Mouse (Mus musculus) liver, adult 2 months (tissue): ENCODE measurements around the gene Mon2.

Experiments
- CTCF ChIP-seq: fragments of 200-500 bp; IDR thresholded peaks from 2 replicates; pipeline ENCODE4 v1.5.1; 2011; ENCODE audit warnings: low read depth, low read length, control low read depth
- POLR2A ChIP-seq: fragments of 200-500 bp; IDR thresholded peaks from 2 replicates; pipeline ENCODE4 v1.6.1; 2011; ENCODE audit warnings: low read length, control low read depth; ENCODE audit not compliant: insufficient read depth; ENCODE audit errors: extremely low read depth

DNA sequence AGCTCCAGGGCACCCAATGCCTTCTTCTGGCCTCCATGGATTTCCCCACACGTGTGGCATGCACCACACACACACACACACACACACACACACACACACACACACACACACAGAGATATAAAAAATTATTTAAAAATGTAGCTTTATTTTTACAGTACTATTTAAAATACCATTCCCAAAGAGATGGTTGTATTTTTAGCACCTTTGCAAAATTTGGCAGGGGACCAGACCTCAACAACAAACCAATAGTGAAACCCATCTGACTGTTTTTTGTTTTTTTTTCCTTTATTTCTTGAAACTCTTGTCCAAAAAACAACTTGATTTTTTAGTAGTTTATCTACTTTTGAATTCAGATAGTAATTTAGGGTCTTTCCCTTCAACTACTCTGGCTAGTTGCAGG is 32.2 kb upstream of the Mon2 start:
- TF ChIP-seq POLR2A = no peak
- no peak for TF ChIP-seq CTCF
